Mouse (Mus musculus) embryonic facial prominence, embryonic 12.5 days (tissue): ENCODE measurements at regions not wholly inside any gene's neighbourhood (a gene's known extent, or its start where the extent isn't known, plus 50 kb on each side); places are given as distances from the start of the nearest gene placed in this dataset.

Experiments
- ATAC-seq: fragments of 200-750 bp; cut with Nextera tagmentation; 2 replicates; pipeline ENCODE4 v1.8.0; 2017; ENCODE audit not compliant: insufficient number of reproducible peaks, insufficient read depth, low FRiP score, low TSS enrichment
- H3K27ac ChIP-seq: fragments of 300-500 bp; sonication (generic); 2 replicates; pipeline ENCODE4 v1.5.1; 2016; ENCODE audit warnings: mild to moderate bottlenecking
- H3K27me3 ChIP-seq: fragments of 300-500 bp; sonication (generic); 2 replicates; pipeline ENCODE4 v1.6.1; 2016; ENCODE audit warnings: mild to moderate bottlenecking, moderate library complexity
- H3K36me3 ChIP-seq: fragments of 300-500 bp; sonication (generic); 2 replicates; pipeline ENCODE4 v1.6.1; 2016; ENCODE audit warnings: mild to moderate bottlenecking
- H3K4me1 ChIP-seq: fragments of 300-500 bp; sonication (generic); 2 replicates; pipeline ENCODE4 v1.6.1; 2016
- H3K4me2 ChIP-seq: fragments of 300-500 bp; sonication (generic); replicated peaks from 2 replicates; pipeline ENCODE4 v1.6.1; 2016; ENCODE audit warnings: mild to moderate bottlenecking, moderate library complexity
- H3K4me3 ChIP-seq: fragments of 300-500 bp; sonication (generic); 2 replicates; pipeline ENCODE4 v1.5.1; 2016; ENCODE audit warnings: mild to moderate bottlenecking
- H3K9ac ChIP-seq: fragments of 300-500 bp; sonication (generic); 2 replicates; pipeline ENCODE4 v1.6.1; 2016; ENCODE audit warnings: mild to moderate bottlenecking, moderate library complexity
- H3K9me3 ChIP-seq: fragments of 300-500 bp; sonication (generic); 2 replicates; pipeline ENCODE4 v1.6.1; 2016; ENCODE audit warnings: mild to moderate bottlenecking, moderate library complexity
- WGBS: fragments of 180-500 bp; shearing (Covaris S2); methylation state at CpG from one replicate; pipeline ENCODE4 v1.1.7; 2016; 5-methylcytosine and 5-hydroxymethylcytosine counted together

GRCm38 (mm10) chr13:30041501-30042295 lies 55.8 kb upstream of the E2f3 start:
- H3K27ac ChIP-seq = no peak overlapping the region
- no peaks in the 10 kb centered on the region for H3K27me3 ChIP-seq
- H3K4me2 ChIP-seq = no peak overlapping the region
- H3K36me3 ChIP-seq = no peaks in the 10 kb centered on the region
- H3K4me1 ChIP-seq = no peaks in the 10 kb centered on the region
- H3K4me3 ChIP-seq = no peak overlapping the region
- ATAC-seq = no peak
- H3K9ac ChIP-seq = no peak overlapping the region
- no peaks in the 10 kb centered on the region for H3K9me3 ChIP-seq
- 82% methylated on average over 3 of the region's 3 CpGs for WGBS

GRCm38 (mm10) chr13:30040288-30040687 lies 54.4 kb upstream of the E2f3 start:
- 86% methylated on average over 4 of the region's 4 CpGs for WGBS
- no peak for ATAC-seq
- Histone ChIP-seq H3K4me2 (no peak overlapping the region), H3K27ac (no peak overlapping the region), H3K4me3 (no peak overlapping the region), H3K4me1 (no peaks in the 10 kb centered on the region), H3K36me3 (no peaks in the 10 kb centered on the region), H3K27me3 (no peaks in the 10 kb centered on the region), H3K9ac (no peak overlapping the region), H3K9me3 (no peaks in the 10 kb centered on the region)

- Histone ChIP-seq H3K9me3 (no peaks in the 10 kb centered on the region), H3K27ac (no peak overlapping the region), H3K4me3 (no peak overlapping the region), H3K4me1 (no peaks in the 10 kb centered on the region), H3K9ac (no peak overlapping the region), H3K27me3 (no peaks in the 10 kb centered on the region), H3K4me2 (no peak overlapping the region), H3K36me3 (no peaks in the 10 kb centered on the region)
- 81% methylated on average over 2 of the region's 2 CpGs for WGBS
- ATAC-seq = no peak
Observed at GRCm38 (mm10) chr13:30039791-30040190, 53.9 kb upstream of the E2f3 start.

- Histone ChIP-seq H3K36me3 (no peaks in the 10 kb centered on the region), H3K27ac (no peak overlapping the region), H3K27me3 (no peaks in the 10 kb centered on the region), H3K9me3 (no peaks in the 10 kb centered on the region), H3K4me1 (no peaks in the 10 kb centered on the region), H3K4me3 (no peak overlapping the region), H3K4me2 (no peak overlapping the region), H3K9ac (no peak overlapping the region)
- ATAC-seq = no peak
- 70% methylated on average over 8 of the region's 8 CpGs for WGBS
Observed at GRCm38 (mm10) chr13:30036561-30036960, 50.7 kb upstream of the E2f3 start.

- no peaks in the 10 kb centered on the region for H3K9me3 ChIP-seq
- no peak overlapping the region for H3K4me3 ChIP-seq
- ATAC-seq = no peak
- no peak overlapping the region for H3K27ac ChIP-seq
- no peaks in the 10 kb centered on the region for H3K27me3 ChIP-seq
- H3K4me1 ChIP-seq = no peaks in the 10 kb centered on the region
- H3K4me2 ChIP-seq = no peak overlapping the region
- 92% methylated on average over 3 of the region's 3 CpGs for WGBS
- H3K9ac ChIP-seq = no peak overlapping the region
- H3K36me3 ChIP-seq = no peaks in the 10 kb centered on the region
Observed at GRCm38 (mm10) chr13:30036071-30036470, 50.2 kb upstream of the E2f3 start.
